Mouse (Mus musculus) layer of hippocampus, adult 2 months (tissue): ENCODE data around the gene Tango6. TPM values are rescaled to one million over a fixed set of nuclear protein-coding genes. Genes with fewer than 3 reads are reported as not detected.
A peak's percentile ranks its signal among the peaks of the same experiment; 100 is the strongest.

Experiments
- DNase-seq, 2 experiments: peaks; one replicate each; pipeline ENCODE4 v3.0.0; 2022; ENCODE audit warnings: low spot score in 2 of 2
- H3K27ac ChIP-seq: fragments of 200-600 bp; 2 replicates; pipeline ENCODE4 v1.8.1; 2022
- H3K4me3 ChIP-seq: fragments of 200-600 bp; 2 replicates; pipeline ENCODE4 v1.8.1; 2022; ENCODE audit warnings: mild to moderate bottlenecking
- CTCF ChIP-seq: fragments of 200-600 bp; conservative IDR thresholded peaks from 2 replicates; pipeline ENCODE4 v1.8.1; 2022; ENCODE audit warnings: antibody characterized with exemption, mild to moderate bottlenecking, moderate library complexity
- total RNA-seq, 2 experiments: library from RNA; stranded (reverse); gene quantifications; 2 replicates each; pipeline ENCODE4 v1.2.3; 2021

Tango6 gene
- total RNA-seq, 2 experiments from 2014 or later = 6.7 to 6.9 TPM

- no peak for TF ChIP-seq CTCF
- no peak for DNase-seq
- H3K4me3 ChIP-seq = no peak overlapping the region
- H3K27ac ChIP-seq = no peak overlapping the region
Observed at GRCm38 (mm10) chr8:106736861-106737662, 54.2 kb downstream of the Tango6 start.

GRCm38 (mm10) chr8:106737846-106738245, 55.0 kb downstream of the Tango6 start:
- H3K4me3 ChIP-seq = no peak overlapping the region
- no peak for TF ChIP-seq CTCF

DNA sequence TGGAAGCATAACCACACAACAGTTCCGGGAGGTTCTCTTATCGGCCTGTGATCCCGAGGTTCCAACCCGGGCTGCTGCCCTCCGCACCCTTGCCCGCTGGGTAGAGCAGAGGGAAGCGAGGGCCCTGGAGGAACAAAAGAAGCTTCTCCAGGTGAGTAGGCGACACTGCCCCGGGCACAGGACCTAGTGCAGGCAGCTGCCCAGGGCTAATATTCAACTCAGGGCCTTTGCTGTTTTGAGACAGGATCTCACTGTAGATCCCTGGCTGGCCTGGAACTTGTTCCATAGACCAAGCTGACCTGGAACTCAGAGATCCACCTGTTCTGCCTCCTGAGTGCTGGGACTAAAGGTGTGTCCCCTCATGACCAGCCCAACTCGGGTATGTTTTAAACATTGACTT, 59.5 kb downstream of the Tango6 start:
- Histone ChIP-seq H3K4me3 (no peak overlapping the region), H3K27ac (no peak overlapping the region)
- DNase-seq = no peak
- no peak for TF ChIP-seq CTCF

More at GRCm38 (mm10) chr8:106737846-106738245, 55.0 kb downstream of the Tango6 start:
- no peak overlapping the region for H3K27ac ChIP-seq
- DNase-seq = no peak

GRCm38 (mm10) chr8:106743361-106743760, 60.5 kb downstream of the Tango6 start:
- Histone ChIP-seq H3K4me3 (no peak overlapping the region), H3K27ac (no peak overlapping the region)
- no peak for DNase-seq
- no peak for TF ChIP-seq CTCF

- TF ChIP-seq CTCF = no peak
- DNase-seq = no peak
- no peak overlapping the region for H3K4me3 ChIP-seq
Observed at GRCm38 (mm10) chr8:106753436-106753835, 70.6 kb downstream of the Tango6 start.

GRCm38 (mm10) chr8:106761317-106761716, 78.4 kb downstream of the Tango6 start:
- Histone ChIP-seq H3K4me3 (no peak overlapping the region), H3K27ac (peak overlapping the region; percentile 61)
- DNase-seq = no peak
- no peak for TF ChIP-seq CTCF

More at GRCm38 (mm10) chr8:106753436-106753835, 70.6 kb downstream of the Tango6 start:
- no peak overlapping the region for H3K27ac ChIP-seq

- TF ChIP-seq CTCF = no peak
- Histone ChIP-seq H3K4me3 (no peak overlapping the region), H3K27ac (peak overlapping the region; percentile 61)
- DNase-seq = no peak
Observed at GRCm38 (mm10) chr8:106761867-106762523, 79.1 kb downstream of the Tango6 start.

DNA sequence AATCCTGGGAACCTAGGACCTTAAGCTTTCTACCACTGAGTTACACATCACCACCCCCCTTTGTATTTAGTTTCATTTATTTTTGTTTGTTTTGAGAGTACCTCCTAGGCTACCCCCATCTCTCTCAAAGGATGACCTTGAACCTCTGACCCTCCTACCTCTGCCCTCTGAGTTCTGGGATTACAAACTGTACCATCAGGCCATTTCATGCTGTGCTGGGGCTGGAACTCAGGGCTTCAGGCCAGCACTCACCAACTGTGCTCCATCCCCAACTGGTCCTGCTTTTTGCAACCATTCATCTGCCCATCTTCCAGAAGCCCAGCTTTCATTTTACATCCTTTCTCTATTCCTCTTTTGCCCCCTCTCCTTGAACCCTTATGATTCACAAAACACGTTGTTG, 81.7 kb downstream of the Tango6 start:
- TF ChIP-seq CTCF = no peak
- no peak for DNase-seq
- Histone ChIP-seq H3K4me3 (no peak overlapping the region), H3K27ac (no peak overlapping the region)

- Histone ChIP-seq H3K27ac (no peak overlapping the region), H3K4me3 (no peak overlapping the region)
- DNase-seq = no peak
- TF ChIP-seq CTCF = no peak
Observed at GRCm38 (mm10) chr8:106765570-106765969, 82.7 kb downstream of the Tango6 start.

DNA sequence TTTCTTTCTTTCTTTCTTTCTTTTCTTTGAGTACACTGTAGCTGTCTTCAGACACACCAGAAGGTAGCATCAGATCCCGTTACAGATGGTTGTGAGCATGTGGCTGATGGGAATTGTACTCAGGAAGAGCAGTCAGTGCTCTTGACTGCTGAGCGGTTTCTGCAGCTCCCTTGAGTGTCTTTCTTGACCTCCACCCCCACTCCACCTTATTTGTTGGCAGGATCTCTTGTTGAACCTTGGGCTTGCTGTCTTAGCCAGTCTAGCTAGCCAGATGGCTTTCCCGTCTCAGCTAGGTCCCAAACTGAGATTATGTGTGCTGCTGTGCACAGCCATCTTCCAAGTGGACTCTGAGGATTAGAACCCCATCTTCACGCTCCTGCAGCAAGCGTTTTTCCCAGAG, 83.9 kb downstream of the Tango6 start:
- no peak for DNase-seq
- H3K27ac ChIP-seq = no peak overlapping the region
- no peak for TF ChIP-seq CTCF
- no peak overlapping the region for H3K4me3 ChIP-seq

- Histone ChIP-seq H3K4me3 (no peak overlapping the region), H3K27ac (no peak overlapping the region)
- no peak for DNase-seq
- no peak for TF ChIP-seq CTCF
Observed at GRCm38 (mm10) chr8:106769147-106769805, 86.4 kb downstream of the Tango6 start.

GRCm38 (mm10) chr8:106770596-106771179, 87.8 kb downstream of the Tango6 start:
- TF ChIP-seq CTCF = no peak
- DNase-seq = peak; percentile 32 to 57

GRCm38 (mm10) chr8:106772094-106772493, 89.2 kb downstream of the Tango6 start:
- Histone ChIP-seq H3K4me3 (no peak overlapping the region), H3K27ac (no peak overlapping the region)
- TF ChIP-seq CTCF = no peak
- DNase-seq = no peak

More at GRCm38 (mm10) chr8:106770596-106771179, 87.8 kb downstream of the Tango6 start:
- Histone ChIP-seq H3K4me3 (no peak overlapping the region), H3K27ac (peak overlapping the region; percentile 86)
